Mouse (Mus musculus): ENCODE data around the gene Igsf9. TPM values are rescaled to one million over a fixed set of nuclear protein-coding genes. Genes with fewer than 3 reads are reported as not detected.

Gene Igsf9
- total and polyA plus RNA-seq, 3 experiments, result 2.7 to 6.5 (median 6.0) TPM

DNA sequence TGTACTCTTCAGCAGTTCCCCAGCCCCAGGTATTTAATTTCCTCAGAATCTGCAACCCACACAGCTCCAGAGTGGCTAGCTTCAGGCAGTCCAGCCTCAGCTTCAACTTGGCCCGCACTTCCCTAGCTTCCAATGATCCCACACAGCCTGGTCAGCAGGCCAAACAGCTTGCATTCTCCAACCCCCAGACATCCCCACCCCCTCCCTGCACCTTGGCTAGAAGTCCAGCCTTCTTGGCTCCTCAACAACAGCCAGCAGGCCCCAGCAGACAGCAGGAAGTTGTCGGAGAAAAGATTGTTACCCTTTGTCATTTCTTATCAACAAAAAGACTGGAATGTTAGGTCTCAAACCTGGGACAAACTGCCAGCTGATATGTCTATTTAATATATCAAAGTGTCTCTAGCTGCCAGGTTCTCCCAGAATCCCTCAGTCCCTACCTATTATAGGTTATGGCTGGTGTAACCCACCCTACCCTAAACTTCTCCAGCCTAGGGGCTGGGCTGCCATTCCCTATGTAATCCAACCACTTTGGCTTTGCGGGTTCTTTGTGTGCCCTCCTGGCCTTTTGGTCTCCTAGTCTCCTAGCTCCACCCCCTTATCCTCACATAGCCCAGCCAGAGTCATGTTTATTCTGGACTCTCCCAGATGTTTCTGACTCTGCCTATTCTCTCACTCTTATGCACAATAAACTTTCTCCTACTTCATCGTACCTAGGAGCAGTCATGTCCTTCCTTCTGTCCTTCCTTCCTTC is 49.6 kb upstream of the Igsf9 start:
- in situ Hi-C loops (cut with MboI; ENCODE audit: low pct_ligation_motif_present, low pct_unique_long_range_greater_than_20kb, low sequenced_read_pairs) (no loop called here), dilution Hi-C loops (cut with MboI; ENCODE audit: extremely low pct_ligation_motif_present, extremely low pct_unique_long_range_greater_than_20kb, low sequenced_read_pairs) (no loop called here)
- no peaks in the 10 kb centered on the region for H3K9me3 ChIP-seq (replicated peaks; ENCODE audit: low read length)
- no peaks in the 10 kb centered on the region for H3K79me2 ChIP-seq (replicated peaks; ENCODE audit: control insufficient read depth, extremely low read depth, insufficient read depth, poor library complexity, severe bottlenecking)
- no peak overlapping the region for H3K4me2 ChIP-seq (ENCODE audit: insufficient read depth, low read depth, poor library complexity, severe bottlenecking)
- no peak for DNase-seq (ENCODE audit: extremely low read depth)
- peaks cover 3 to 27% of the 10 kb centered on the region in 2 experiments for H3K4me1 ChIP-seq (ENCODE audit: control insufficient read depth in 1 of 2, insufficient read depth in 2 of 2)
- TF ChIP-seq BHLHE40 (IDR thresholded peaks at IDR 0.05; ENCODE audit: low read depth, low read length), result no peak
- TF ChIP-seq RAD21 (IDR thresholded peaks at IDR 0.05; ENCODE audit: low read depth, low read length), result no peak
- TF ChIP-seq ELF1 (IDR thresholded peaks at IDR 0.05; ENCODE audit: low read depth, low read length), result no peak
- no peak for TF ChIP-seq ZKSCAN1 (IDR thresholded peaks at IDR 0.05; ENCODE audit: borderline replicate concordance, low read depth, low read length)
- no peak for TF ChIP-seq JUND (conservative IDR thresholded peaks at IDR 0.05; ENCODE audit: low read depth, low read length)
- TF ChIP-seq HCFC1 (IDR thresholded peaks at IDR 0.05; ENCODE audit: low read depth, low read length), result no peak
- no peak for TF ChIP-seq NRF1 (IDR thresholded peaks at IDR 0.05; ENCODE audit: low read depth, low read length)
- no peak for TF ChIP-seq ZMIZ1 (IDR thresholded peaks at IDR 0.05; ENCODE audit: low read depth, low read length)
- no peak for TF ChIP-seq ZNF384 (IDR thresholded peaks at IDR 0.05; ENCODE audit: low read depth, low read length)
- TF ChIP-seq MAX (IDR thresholded peaks at IDR 0.05; ENCODE audit: low read length), result no peak
- H3K4me3 ChIP-seq (replicated peaks in 1 of 3; ENCODE audit: low read depth in 2 of 3, low read length in 2 of 3, poor library complexity in 1 of 3), result no peak overlapping the region
- no peaks in the 10 kb centered on the region for H3K36me3 ChIP-seq (replicated peaks in 1 of 2; ENCODE audit: control insufficient read depth in 1 of 2, insufficient read depth in 1 of 2, low read length in 1 of 2)
- H3K27ac ChIP-seq (ENCODE audit: insufficient read depth, low read depth), result no peak overlapping the region
- no peaks in the 10 kb centered on the region for H3K27me3 ChIP-seq (replicated peaks)
- H3K9ac ChIP-seq (ENCODE audit: insufficient read depth, low read depth), result no peak overlapping the region

DNA sequence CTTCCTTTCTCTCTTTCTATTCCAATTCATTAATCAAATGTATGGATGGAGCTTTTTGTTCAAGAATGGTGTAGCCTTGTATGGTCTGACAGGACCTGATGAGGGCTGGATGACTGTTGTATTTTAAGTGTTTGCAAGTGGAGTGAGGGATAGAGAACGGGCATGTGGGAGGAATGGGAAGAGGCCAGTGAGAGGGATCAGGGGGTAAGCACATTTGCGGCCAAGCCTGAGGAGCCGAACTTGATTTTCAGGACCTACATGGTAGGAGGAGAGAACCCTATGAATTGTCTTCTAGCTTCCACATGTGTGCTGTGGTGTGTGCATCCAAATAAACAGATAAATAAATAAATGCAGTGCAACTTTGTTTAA is 49.0 kb upstream of the Igsf9 start:
- no peaks in the 10 kb centered on the region for H3K27me3 ChIP-seq (replicated peaks)
- peaks cover 3 to 28% of the 10 kb centered on the region in 2 experiments for H3K4me1 ChIP-seq (ENCODE audit: control insufficient read depth in 1 of 2, insufficient read depth in 2 of 2)
- no peak for DNase-seq (ENCODE audit: extremely low read depth)
- no peaks in the 10 kb centered on the region for H3K79me2 ChIP-seq (replicated peaks; ENCODE audit: control insufficient read depth, extremely low read depth, insufficient read depth, poor library complexity, severe bottlenecking)
- no peaks in the 10 kb centered on the region for H3K36me3 ChIP-seq (replicated peaks in 1 of 2; ENCODE audit: control insufficient read depth in 1 of 2, insufficient read depth in 1 of 2, low read length in 1 of 2)
- no peaks in the 10 kb centered on the region for H3K9me3 ChIP-seq (replicated peaks; ENCODE audit: low read length)
- dilution Hi-C loops (cut with MboI; ENCODE audit: extremely low pct_ligation_motif_present, extremely low pct_unique_long_range_greater_than_20kb, low sequenced_read_pairs) (no loop called here), in situ Hi-C loops (cut with MboI; ENCODE audit: low pct_ligation_motif_present, low pct_unique_long_range_greater_than_20kb, low sequenced_read_pairs) (no loop called here)
- TF ChIP-seq PAX5 (IDR thresholded peaks at IDR 0.05; ENCODE audit: low read length) (no peak), TBP (conservative IDR thresholded peaks at IDR 0.05; ENCODE audit: low read depth, low read length) (no peak), RAD21 (IDR thresholded peaks at IDR 0.05; ENCODE audit: low read depth, low read length) (no peak), NRF1 (IDR thresholded peaks at IDR 0.05; ENCODE audit: low read depth, low read length) (no peak), GABPA (IDR thresholded peaks at IDR 0.05; ENCODE audit: insufficient replicate concordance, low read depth, low read length) (no peak), USF1 (IDR thresholded peaks at IDR 0.05; ENCODE audit: low read depth, low read length) (no peak), SIN3A (IDR thresholded peaks at IDR 0.05; ENCODE audit: low read length) (no peak), MYC (IDR thresholded peaks at IDR 0.05; ENCODE audit: low read depth, low read length) (no peak), ETS1 (conservative IDR thresholded peaks at IDR 0.05; ENCODE audit: low read depth, low read length) (no peak), POLR2A (IDR thresholded peaks at IDR 0.05; ENCODE audit: low read depth, low read length) (no peak), RCOR1 (conservative IDR thresholded peaks at IDR 0.05; ENCODE audit: low read depth, low read length) (no peak), MXI1 (IDR thresholded peaks at IDR 0.05; ENCODE audit: low read depth, low read length) (no peak), ZNF384 (IDR thresholded peaks at IDR 0.05; ENCODE audit: low read depth, low read length) (no peak), USF2 (conservative IDR thresholded peaks at IDR 0.05; ENCODE audit: low read depth, low read length) (no peak), POLR2AphosphoS2 (IDR thresholded peaks at IDR 0.05; ENCODE audit: low read depth, low read length) (no peak), BHLHE40 (IDR thresholded peaks at IDR 0.05; ENCODE audit: low read depth, low read length) (no peak)
- no peak overlapping the region for H3K4me2 ChIP-seq (ENCODE audit: insufficient read depth, low read depth, poor library complexity, severe bottlenecking)
- no peak overlapping the region for H3K27ac ChIP-seq (ENCODE audit: insufficient read depth, low read depth)
- no peak overlapping the region for H3K4me3 ChIP-seq (replicated peaks in 1 of 3; ENCODE audit: low read depth in 2 of 3, low read length in 2 of 3, poor library complexity in 1 of 3)
- H3K9ac ChIP-seq (ENCODE audit: insufficient read depth, low read depth), result no peak overlapping the region

Data from CH12.LX (cell line).